Mouse (Mus musculus) hindbrain, embryonic 10.5 days (tissue): ENCODE measurements around the gene Fbxo31. TPM values are rescaled to one million over a fixed set of nuclear protein-coding genes. Genes with fewer than 3 reads are reported as not detected.
A peak's percentile ranks its signal among the peaks of the same experiment; 100 is the strongest.

ENCODE experiments used
- DNase-seq: peaks from one replicate; pipeline ENCODE4 v3.0.0-alpha.2; 2017; ENCODE audit warnings: low spot score
- H3K27ac ChIP-seq: fragments of 300-500 bp; sonication (generic); 2 replicates; pipeline ENCODE4 v1.5.1; 2016; ENCODE audit warnings: mild to moderate bottlenecking, moderate library complexity
- H3K27me3 ChIP-seq: fragments of 300-500 bp; sonication (generic); 2 replicates; pipeline ENCODE4 v1.6.1; 2016; ENCODE audit warnings: mild to moderate bottlenecking; ENCODE audit not compliant: poor library complexity, insufficient read depth, severe bottlenecking
- H3K36me3 ChIP-seq: fragments of 300-500 bp; sonication (generic); 2 replicates; pipeline ENCODE4 v1.6.1; 2016; ENCODE audit warnings: mild to moderate bottlenecking, moderate library complexity
- H3K4me1 ChIP-seq: fragments of 300-500 bp; sonication (generic); replicated peaks from 2 replicates; pipeline ENCODE4 v1.6.1; 2016; ENCODE audit warnings: mild to moderate bottlenecking
- H3K4me3 ChIP-seq: fragments of 300-500 bp; sonication (generic); 2 replicates; pipeline ENCODE4 v1.5.1; 2016; ENCODE audit warnings: mild to moderate bottlenecking, moderate library complexity
- H3K9me3 ChIP-seq: fragments of 300-500 bp; sonication (generic); 2 replicates; pipeline ENCODE4 v1.6.1; 2016; ENCODE audit warnings: mild to moderate bottlenecking, moderate library complexity
- whole genome bisulfite sequencing: fragments of 180-500 bp; shearing (Covaris S2); methylation state at CpG from one replicate; pipeline ENCODE4 v1.1.7; 2016; 5-methylcytosine and 5-hydroxymethylcytosine counted together
- polyA plus RNA-seq: library from polyadenylated mRNA; unstranded; fragments of >200 nt; fragmentation: Nextera tagmentation; extraction: Ambion mirVana; gene quantifications from 2 replicates; pipeline ENCODE4 v1.2.1, GENCODE M21; 2016

Gene Fbxo31
- polyA plus RNA-seq, result 16.7 and 18.8 TPM in 2 replicates

GRCm38 (mm10) chr8:121578676-121579451 lies at the start of gene Fbxo31:
TSS of gene Fbxo31 (minus strand) at chr8:121578806.
- Histone ChIP-seq H3K27ac (peak within 1 kb of the TSS; percentile 89), H3K9me3 (no peaks in the 10 kb centered on the region), H3K4me3 (peak within 1 kb of the TSS; percentile 87), H3K27me3 (no peaks in the 10 kb centered on the region), H3K4me1 (peaks cover 51% of the 10 kb centered on the region), H3K36me3 (no peaks in the 10 kb centered on the region)
- peak; percentile 97 for DNase-seq
- WGBS, result under 1% methylated on average over 63 of the region's 63 CpGs

- DNase-seq, result no peak
- H3K27me3 ChIP-seq, result no peaks in the 10 kb centered on the region
- H3K9me3 ChIP-seq, result no peaks in the 10 kb centered on the region
- peaks cover 62% of the 10 kb centered on the region for H3K36me3 ChIP-seq
- H3K27ac ChIP-seq, result no peak overlapping the region
- peaks cover 31% of the 10 kb centered on the region for H3K4me1 ChIP-seq
- 92% methylated on average over 8 of the region's 8 CpGs for WGBS
- H3K4me3 ChIP-seq, result no peak overlapping the region
Measured at GRCm38 (mm10) chr8:121623043-121623442, 44.4 kb upstream of the Fbxo31 start.

GRCm38 (mm10) chr8:121621879-121622278 lies 43.3 kb upstream of the Fbxo31 start:
- no peaks in the 10 kb centered on the region for H3K27me3 ChIP-seq
- WGBS, result 74% methylated on average over 1 of the region's 1 CpGs
- H3K27ac ChIP-seq, result no peak overlapping the region
- DNase-seq, result no peak
- peaks cover 62% of the 10 kb centered on the region for H3K36me3 ChIP-seq
- peaks cover 31% of the 10 kb centered on the region for H3K4me1 ChIP-seq
- H3K4me3 ChIP-seq, result no peak overlapping the region
- no peaks in the 10 kb centered on the region for H3K9me3 ChIP-seq

- H3K27me3 ChIP-seq, result no peaks in the 10 kb centered on the region
- no peak overlapping the region for H3K27ac ChIP-seq
- H3K4me1 ChIP-seq, result peaks cover 25% of the 10 kb centered on the region
- H3K36me3 ChIP-seq, result peaks cover 62% of the 10 kb centered on the region
- WGBS, result 90% methylated on average over 12 of the region's 12 CpGs
- H3K9me3 ChIP-seq, result no peaks in the 10 kb centered on the region
- no peak for DNase-seq
- no peak overlapping the region for H3K4me3 ChIP-seq
Measured at GRCm38 (mm10) chr8:121620801-121621516, 42.4 kb upstream of the Fbxo31 start.

GRCm38 (mm10) chr8:121619401-121619995 lies 40.9 kb upstream of the Fbxo31 start:
- peaks cover 16% of the 10 kb centered on the region for H3K4me1 ChIP-seq
- 69% methylated on average over 7 of the region's 7 CpGs for WGBS
- peaks cover 64% of the 10 kb centered on the region for H3K36me3 ChIP-seq
- H3K4me3 ChIP-seq, result no peak overlapping the region
- DNase-seq, result no peak
- H3K27me3 ChIP-seq, result no peaks in the 10 kb centered on the region
- peak overlapping the region; percentile 5; the same call in 1 of the 2 replicates for H3K27ac ChIP-seq
- no peaks in the 10 kb centered on the region for H3K9me3 ChIP-seq

- no peaks in the 10 kb centered on the region for H3K27me3 ChIP-seq
- H3K9me3 ChIP-seq, result no peaks in the 10 kb centered on the region
- H3K4me3 ChIP-seq, result no peak overlapping the region
- H3K36me3 ChIP-seq, result peaks cover 81% of the 10 kb centered on the region
- peaks cover 5% of the 10 kb centered on the region for H3K4me1 ChIP-seq
- H3K27ac ChIP-seq, result no peak overlapping the region
- no peak for DNase-seq
Measured at GRCm38 (mm10) chr8:121613419-121613818, 34.8 kb upstream of the Fbxo31 start.

GRCm38 (mm10) chr8:121609916-121610315 lies 31.3 kb upstream of the Fbxo31 start:
- H3K9me3 ChIP-seq, result no peaks in the 10 kb centered on the region
- peaks cover 5% of the 10 kb centered on the region for H3K4me1 ChIP-seq
- no peak overlapping the region for H3K27ac ChIP-seq
- peaks cover 81% of the 10 kb centered on the region for H3K36me3 ChIP-seq
- DNase-seq, result no peak
- 92% methylated on average over 11 of the region's 11 CpGs for WGBS
- H3K27me3 ChIP-seq, result no peaks in the 10 kb centered on the region
- H3K4me3 ChIP-seq, result no peak overlapping the region

GRCm38 (mm10) chr8:121609251-121609650 lies 30.6 kb upstream of the Fbxo31 start:
- DNase-seq, result no peak
- no peak overlapping the region for H3K27ac ChIP-seq
- peaks cover 85% of the 10 kb centered on the region for H3K36me3 ChIP-seq
- 92% methylated on average over 15 of the region's 15 CpGs for WGBS
- no peak overlapping the region for H3K4me3 ChIP-seq
- H3K27me3 ChIP-seq, result no peaks in the 10 kb centered on the region
- no peaks in the 10 kb centered on the region for H3K9me3 ChIP-seq
- H3K4me1 ChIP-seq, result peaks cover 9% of the 10 kb centered on the region

GRCm38 (mm10) chr8:121607661-121608060 lies 29.1 kb upstream of the Fbxo31 start:
- H3K27me3 ChIP-seq, result no peaks in the 10 kb centered on the region
- no peak overlapping the region for H3K27ac ChIP-seq
- no peak for DNase-seq
- peaks cover 97% of the 10 kb centered on the region for H3K36me3 ChIP-seq
- WGBS, result 95% methylated on average over 5 of the region's 5 CpGs
- no peak overlapping the region for H3K4me3 ChIP-seq
- no peaks in the 10 kb centered on the region for H3K9me3 ChIP-seq
- 0 out of 2 replicates have a peak, but pooled peaks cover 5% of the 10 kb centered on the region for H3K4me1 ChIP-seq

GRCm38 (mm10) chr8:121603801-121604200 lies 25.2 kb upstream of the Fbxo31 start:
- Histone ChIP-seq H3K27ac (no peak overlapping the region), H3K4me1 (0 out of 2 replicates have a peak, but pooled peaks cover 5% of the 10 kb centered on the region), H3K9me3 (no peaks in the 10 kb centered on the region), H3K27me3 (no peaks in the 10 kb centered on the region), H3K36me3 (peaks cover 97% of the 10 kb centered on the region), H3K4me3 (no peak overlapping the region)
- no peak for DNase-seq
- 96% methylated on average over 12 of the region's 12 CpGs for WGBS

- Histone ChIP-seq H3K27ac (no peak overlapping the region), H3K9me3 (no peaks in the 10 kb centered on the region), H3K4me1 (0 out of 2 replicates have a peak, but pooled peaks cover 5% of the 10 kb centered on the region), H3K4me3 (no peak overlapping the region), H3K27me3 (no peaks in the 10 kb centered on the region), H3K36me3 (peaks cover 94% of the 10 kb centered on the region)
- DNase-seq, result peak; percentile 62
- WGBS, result 25% methylated on average over 3 of the region's 3 CpGs
Measured at GRCm38 (mm10) chr8:121602860-121603259, 24.3 kb upstream of the Fbxo31 start.

- 96% methylated on average over 12 of the region's 12 CpGs for WGBS
- Histone ChIP-seq H3K4me3 (no peak overlapping the region), H3K4me1 (0 out of 2 replicates have a peak, but pooled peaks cover 5% of the 10 kb centered on the region), H3K9me3 (no peaks in the 10 kb centered on the region), H3K27ac (no peak overlapping the region), H3K36me3 (peaks cover 94% of the 10 kb centered on the region), H3K27me3 (no peaks in the 10 kb centered on the region)
- no peak for DNase-seq
Measured at GRCm38 (mm10) chr8:121602411-121602810, 23.8 kb upstream of the Fbxo31 start.

GRCm38 (mm10) chr8:121599842-121600241 lies 21.2 kb upstream of the Fbxo31 start:
- no peak for DNase-seq
- WGBS, result 92% methylated on average over 14 of the region's 14 CpGs
- H3K27ac ChIP-seq, result no peak overlapping the region
- H3K9me3 ChIP-seq, result no peaks in the 10 kb centered on the region
- no peak overlapping the region for H3K4me3 ChIP-seq
- H3K27me3 ChIP-seq, result no peaks in the 10 kb centered on the region
- 0 out of 2 replicates have a peak, but pooled peaks cover 5% of the 10 kb centered on the region for H3K4me1 ChIP-seq
- H3K36me3 ChIP-seq, result peaks cover 89% of the 10 kb centered on the region
